Comparison of ENCODE assay signal across 11 mouse cellular contexts in the genomic region with DNA sequence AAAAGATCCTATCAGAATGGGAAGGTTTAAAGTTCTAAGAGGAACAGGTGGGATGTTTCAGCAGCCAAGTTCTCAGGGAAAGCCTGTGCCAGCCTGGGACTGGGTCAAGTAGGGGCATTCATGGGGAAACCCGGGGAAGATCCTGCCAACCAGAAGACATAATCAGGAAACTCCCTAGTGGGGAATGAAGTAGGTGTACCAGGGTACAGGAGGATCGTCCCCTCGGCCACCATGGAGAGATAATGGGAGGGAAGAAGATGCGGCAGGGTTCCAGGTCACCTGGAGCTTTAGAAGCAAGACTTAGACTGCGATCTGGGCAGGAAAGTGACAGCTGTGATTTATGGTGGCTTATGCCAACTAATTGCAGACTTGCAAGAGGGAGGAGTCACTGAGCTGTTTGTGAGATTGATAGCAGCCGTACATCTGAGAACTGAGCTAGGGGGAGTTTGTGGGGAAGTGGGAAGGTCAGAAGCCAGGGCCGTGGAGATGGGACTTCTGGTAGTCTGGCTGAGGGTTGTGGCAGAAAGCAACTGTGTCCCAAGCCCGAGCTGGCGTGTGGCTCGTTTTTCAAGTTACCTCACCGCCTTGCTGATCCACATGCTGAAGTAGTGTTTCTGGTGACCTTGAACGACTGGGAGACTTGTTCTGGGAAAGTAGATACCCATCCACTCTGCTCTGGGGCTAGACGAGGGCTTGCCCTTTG. TPM values are rescaled to one million over a fixed set of nuclear protein-coding genes. Genes with fewer than 3 reads are reported as not detected.
DNase-seq lines count a peak whose midpoint lies in the region; TF ChIP-seq lines count a peak whose summit lies in the region.
"Had no signal": no experiment of that assay in that cellular context is flagged by ENCODE, and none has a peak within 500 bp of the region (broad histone marks: within the 10 kb centered on the region; RNA-seq: fewer than 3 reads in every experiment).

No protein-coding gene starts in this region.

- peak overlapping the region; percentile 35 for H3K4me3 ChIP-seq in small intestine, adult 2 months (ENCODE audit: low read depth, low read length)

- intact Hi-C loops in heart, postnatal 25 days (cut with DNase I) = no loop called here

- no peak overlapping the region for H3K27ac ChIP-seq in small intestine, adult 2 months (ENCODE audit: insufficient read depth, low read depth, low read length)

- WGBS in small intestine, adult 2 months = 17% methylated on average over 13 of the region's 13 CpGs

- no peaks in the 10 kb centered on the region for H3K27me3 ChIP-seq in small intestine, adult 2 months (ENCODE audit: control insufficient read depth, insufficient read depth, low read length)

- H3K36me3 ChIP-seq in small intestine, adult 2 months (ENCODE audit: control insufficient read depth, insufficient read depth, low read length) = no peaks in the 10 kb centered on the region

- DNase-seq in gastrocnemius, adult 18-20 months (ENCODE audit: low spot score) = peak; percentile 19
- DNase-seq in gastrocnemius, adult 8-10 months (ENCODE audit: low spot score in 2 of 2) = no peak
- DNase-seq in urinary bladder, postnatal 14 days (ENCODE audit: low spot score) = peak; percentile 14
- no peak for DNase-seq in urinary bladder, postnatal 25 days (ENCODE audit: low spot score)
- DNase-seq in heart, postnatal 25 days (ENCODE audit: low spot score) = peak; percentile 31
- no peak for DNase-seq in frontal cortex, postnatal 14 days (ENCODE audit: low spot score in 2 of 2)
- no peak for DNase-seq in urinary bladder, postnatal 4 days (ENCODE audit: low spot score in 2 of 2)
- DNase-seq: lung, adult 2 months; right cerebral cortex, adult 18-20 months; thymus, postnatal 25 days had no signal

- H3K4me1 ChIP-seq in small intestine, adult 2 months (ENCODE audit: control insufficient read depth, insufficient read depth, insufficient read length, low read length) = no peaks in the 10 kb centered on the region; the same call in none of the 2 replicates

- TF ChIP-seq POLR2A in small intestine, adult 2 months (IDR thresholded peaks at IDR 0.05; ENCODE audit: low read depth, low read length) = no peak

- no peak for TF ChIP-seq CTCF in small intestine, adult 2 months (IDR thresholded peaks at IDR 0.05; ENCODE audit: extremely low read depth, insufficient read length, insufficient replicate concordance, low read depth, low read length)

RNA-seq across cellular contexts. Expression of a gene that starts 30.9 kb away (rescaled TPM):
- 10 to 100 TPM; 58.6 to 64.4 TPM for total RNA-seq in gastrocnemius, adult 18-20 months (2021)
- 10 to 100 TPM; 52.5 to 69.6 (median 64.0) TPM for total RNA-seq in gastrocnemius, adult 8-10 months (2022)
- 10 to 100 TPM; 44.9 to 50.9 TPM for total RNA-seq in heart, postnatal 25 days (2021)
- polyA plus RNA-seq in small intestine, adult 2 months (2012; rRNA removed) = 4.5 and 8.3 TPM in 2 replicates

Comparison
In these comparisons a context has a peak if more than half of its experiments do, and no peak if none do; other contexts are left out.
1. DNase-seq: peak in gastrocnemius, adult 18-20 months (single experiment), urinary bladder, postnatal 14 days (single experiment) and heart, postnatal 25 days (single experiment); none in gastrocnemius, adult 8-10 months (0 of 2), urinary bladder, postnatal 25 days (single experiment), frontal cortex, postnatal 14 days (0 of 2) and urinary bladder, postnatal 4 days (0 of 2).